Mouse (Mus musculus) left cerebral cortex, postnatal 25 days (tissue): ENCODE data around the gene Iffo1. TPM values are rescaled to one million over a fixed set of nuclear protein-coding genes. Genes with fewer than 3 reads are reported as not detected.

Source experiments
- DNase-seq, 2 experiments: peaks; one replicate each; pipeline ENCODE4 v3.0.0; 2022; ENCODE audit warnings: low spot score in 2 of 2, mixed read lengths in 1 of 2
- intact Hi-C: fragments of 180-260 bp; cut with DNase I; formaldehyde crosslinking; loops from one replicate; pipeline ENCODE4 v1.15.1; 2025
- total RNA-seq, 2 experiments: library from RNA; stranded (reverse); gene quantifications; 2 replicates each; pipeline ENCODE4 v1.2.3; 2021

Gene Iffo1
- total RNA-seq, 2 experiments from 2014 or later = 52.7 to 63.0 TPM

DNA sequence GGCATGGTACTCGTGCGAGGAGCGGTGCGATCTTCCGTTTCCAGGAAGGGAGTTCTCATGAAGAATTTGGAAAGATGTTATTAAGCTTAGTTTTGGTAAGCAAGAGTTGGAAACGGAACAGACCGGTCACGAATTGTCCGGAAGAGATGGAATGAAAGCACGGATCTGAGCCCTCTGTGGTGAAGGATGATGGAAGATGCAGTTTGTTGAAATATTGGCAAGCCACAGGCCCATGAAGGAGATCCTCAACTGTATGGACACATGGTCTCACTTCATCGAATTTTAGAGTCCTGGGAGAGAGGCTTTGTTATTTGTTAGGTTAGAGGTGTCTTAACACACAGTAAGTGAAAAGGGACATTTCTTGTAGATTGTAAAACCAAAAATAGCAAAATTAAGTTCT is 12.6 kb upstream of the Iffo1 start:
- intact Hi-C loops = no loop called here
- DNase-seq = no peak

GRCm38 (mm10) chr6:125137002-125137671 is 7.9 kb upstream of the Iffo1 start:
- peak; percentile 57 for DNase-seq
- intact Hi-C loops = no loop called here

DNA sequence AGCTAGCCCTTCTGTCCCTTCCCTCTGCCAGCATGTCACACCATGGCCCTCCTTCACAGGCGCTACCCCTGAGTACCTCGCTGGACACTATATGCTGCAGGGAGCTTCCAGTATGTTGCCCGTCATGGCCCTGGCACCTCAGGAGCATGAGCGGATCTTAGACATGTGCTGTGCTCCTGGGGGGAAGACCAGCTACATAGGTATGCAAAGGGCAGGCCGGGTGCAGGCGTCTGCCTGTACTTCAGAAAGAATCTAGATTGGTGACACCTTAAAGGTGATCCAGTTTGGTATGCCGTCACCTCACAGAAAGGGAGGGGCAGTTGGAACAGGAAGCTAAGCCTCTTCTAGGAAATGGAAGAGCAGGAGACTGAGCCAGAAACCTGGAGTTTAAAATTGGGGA is 5.3 kb upstream of the Iffo1 start:
- DNase-seq = no peak
- intact Hi-C loops = no loop called here

- no peak for DNase-seq
- intact Hi-C loops = no loop called here
These were observed 2.6 kb upstream of the Iffo1 start for GRCm38 (mm10) chr6:125142436-125142835.

GRCm38 (mm10) chr6:125143128-125143527 is 1.9 kb upstream of the Iffo1 start:
- DNase-seq = no peak
- intact Hi-C loops = no loop called here

DNA sequence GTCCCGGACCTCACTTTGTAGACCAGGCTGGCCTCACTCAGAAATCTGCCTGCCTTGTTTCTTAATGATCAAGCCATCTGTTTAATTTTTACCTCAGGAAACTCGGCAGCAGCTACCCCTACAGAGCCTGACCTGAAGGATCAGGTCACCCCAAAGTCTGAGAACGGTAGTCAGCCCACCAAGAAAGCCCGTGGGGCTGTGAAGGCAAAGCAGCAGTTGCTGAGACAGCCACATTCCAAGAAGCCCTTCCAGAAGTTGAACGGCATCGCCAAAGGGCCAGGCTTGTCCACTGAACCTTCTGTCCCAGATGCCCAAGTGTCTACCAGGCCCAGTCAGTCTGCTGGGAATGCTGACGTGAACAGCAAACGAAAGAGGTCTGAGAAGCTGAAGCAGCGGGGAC is 1.1 kb upstream of the Iffo1 start:
- intact Hi-C loops = no loop called here
- DNase-seq = no peak

DNA sequence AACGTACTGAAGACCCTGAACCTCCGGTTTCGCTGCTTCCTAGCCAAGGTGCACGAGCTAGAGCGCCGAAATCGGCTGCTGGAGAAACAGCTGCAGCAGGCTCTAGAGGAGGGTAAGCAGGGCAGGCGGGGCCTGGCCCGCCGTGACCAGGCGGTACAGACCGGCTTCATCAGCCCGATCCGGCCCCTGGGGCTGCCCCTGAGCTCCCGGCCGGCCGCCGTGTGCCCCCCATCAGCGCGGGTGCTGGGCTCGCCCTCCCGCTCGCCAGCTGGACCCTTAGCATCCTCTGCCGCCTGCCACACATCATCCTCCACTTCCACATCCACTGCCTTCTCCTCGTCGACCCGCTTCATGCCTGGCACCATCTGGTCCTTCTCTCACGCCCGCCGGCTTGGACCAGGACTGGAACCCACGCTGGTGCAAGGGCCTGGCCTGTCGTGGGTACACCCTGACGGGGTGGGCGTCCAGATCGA is 474 bp downstream of the Iffo1 start:
- peak; percentile 41 to 53 for DNase-seq
- intact Hi-C loops = loop anchor here (5.0 kb wide), 2 partner anchors 72 to 127 kb away; partner anchors contain the start of gene Vamp1

DNA sequence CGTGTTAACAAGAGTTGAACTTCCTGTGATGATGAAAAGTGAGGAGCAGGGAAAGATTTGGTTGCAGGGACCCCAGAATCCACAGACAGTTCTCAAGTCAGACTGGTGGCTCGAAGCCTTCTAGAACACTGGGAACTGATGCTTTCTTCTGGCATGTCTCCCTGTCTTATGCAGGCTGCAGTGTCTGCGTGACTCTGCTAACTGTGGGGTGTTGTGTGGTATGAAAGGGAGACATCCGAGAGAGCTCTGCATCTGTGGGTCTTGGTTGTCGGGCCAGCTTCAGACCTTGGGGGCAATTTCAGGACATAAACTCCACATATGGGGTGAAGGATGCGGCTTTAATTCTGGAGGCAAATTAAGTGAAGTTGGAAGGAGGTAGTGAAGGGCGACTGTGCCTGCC is 1.1 kb downstream of the Iffo1 start:
- intact Hi-C loops = loop anchor here (5.0 kb wide), 2 partner anchors 71 to 126 kb away; partner anchors contain the start of gene Vamp1
- peak; percentile 31 to 68 for DNase-seq

DNA sequence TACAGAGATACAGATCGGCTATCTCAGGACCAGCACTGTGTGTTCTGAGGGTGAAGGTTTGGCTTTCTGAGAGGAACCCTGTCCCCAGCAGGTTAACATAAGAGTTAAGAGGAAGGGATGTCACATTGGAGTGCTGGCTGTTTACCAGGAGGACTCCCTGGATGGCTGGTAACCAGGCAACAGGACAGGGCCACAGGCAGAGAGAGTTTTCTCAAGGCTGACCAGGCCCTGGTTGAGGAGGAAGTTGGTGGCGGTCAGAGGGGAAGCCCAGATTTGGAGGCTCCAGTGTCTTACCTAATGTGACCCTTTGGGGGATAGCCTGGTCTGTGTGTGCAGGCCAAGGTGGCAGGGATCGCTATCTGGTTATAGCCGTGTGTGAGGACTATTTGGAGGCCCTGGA is 1.8 kb downstream of the Iffo1 start:
- DNase-seq = peak; percentile 53 to 65
- intact Hi-C loops = loop anchor here (5.0 kb wide), 2 partner anchors 71 to 126 kb away; partner anchors contain the start of gene Vamp1

GRCm38 (mm10) chr6:125147329-125147728 is 2.3 kb downstream of the Iffo1 start:
- intact Hi-C loops = loop anchor here (5.0 kb wide), 2 partner anchors 70 to 125 kb away; partner anchors contain the start of gene Vamp1
- peak in 1 of 2 experiments; percentile 39 for DNase-seq

DNA sequence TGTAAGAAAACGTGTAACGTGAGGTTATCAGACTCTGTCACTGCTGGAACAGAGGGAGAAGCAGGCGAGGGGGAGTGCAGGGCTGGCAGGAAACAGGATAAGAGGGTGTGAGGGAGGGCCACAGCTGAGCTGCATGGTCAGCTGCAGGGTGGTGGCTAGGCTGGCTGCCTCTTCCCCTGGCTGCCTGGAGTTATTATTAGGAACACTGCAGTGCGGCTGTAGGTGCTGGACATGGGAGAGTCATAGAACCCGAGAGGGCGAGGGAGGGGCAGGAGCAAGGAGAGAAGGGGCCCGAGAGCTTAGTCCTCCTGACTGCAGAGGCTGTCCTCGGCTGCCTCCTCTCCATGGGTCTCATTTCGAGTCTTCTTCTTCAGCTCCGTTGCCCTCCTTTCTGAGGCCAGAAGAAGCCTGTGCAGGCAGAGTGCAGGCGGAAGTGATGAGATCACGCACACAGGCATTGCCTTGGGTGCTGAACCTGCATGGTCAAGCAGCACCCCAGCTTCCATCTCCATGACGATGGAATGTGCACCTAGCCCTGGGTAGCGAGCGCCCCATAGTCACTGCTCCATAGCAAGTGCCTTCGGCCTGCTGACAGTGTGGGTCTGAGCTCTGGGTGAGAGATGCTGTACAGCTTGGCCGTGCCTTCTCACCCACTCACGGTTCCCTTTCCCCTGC is 3.3 kb downstream of the Iffo1 start:
- peak; percentile 57 to 79 for DNase-seq
- intact Hi-C loops = loop anchor here (2.0 to 5.0 kb wide), 3 partner anchors 16 to 124 kb away; partner anchors contain the start of gene Vamp1

DNA sequence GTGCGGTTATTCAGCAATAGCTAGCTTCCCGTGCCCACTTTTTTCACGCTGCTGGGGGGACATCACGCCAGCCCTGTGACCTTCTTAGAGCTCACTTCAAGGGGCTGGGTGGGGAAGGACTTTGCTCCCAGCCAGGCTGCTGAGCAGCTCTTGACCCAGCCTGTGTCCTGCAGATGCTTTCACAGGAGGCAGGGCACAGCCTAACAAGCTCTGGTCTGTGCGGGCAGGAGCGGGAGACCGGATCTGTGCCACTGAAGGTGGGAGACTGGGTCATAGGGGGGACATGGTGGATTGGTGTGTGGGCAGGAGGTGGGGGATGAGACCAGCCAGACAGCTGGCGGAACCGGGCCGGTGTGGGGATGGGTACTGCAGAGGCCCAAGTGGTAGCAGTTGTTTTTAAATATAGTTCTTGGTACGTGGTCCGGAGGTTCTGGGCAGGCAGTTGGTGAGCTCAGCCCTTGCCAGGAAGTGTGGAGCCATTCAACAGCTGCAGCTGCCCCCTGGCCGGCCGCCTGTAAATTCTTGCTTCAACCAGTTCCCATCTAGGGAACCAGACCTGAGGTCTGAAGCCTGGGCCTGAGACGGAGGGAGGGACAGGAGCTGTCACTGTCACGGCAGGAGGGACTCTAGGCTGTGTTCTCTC is 4.0 kb downstream of the Iffo1 start:
- DNase-seq = peak; percentile 60 to 78
- intact Hi-C loops = loop anchor here (2.0 to 5.0 kb wide), 3 partner anchors 16 to 123 kb away; partner anchors contain the start of gene Vamp1

DNA sequence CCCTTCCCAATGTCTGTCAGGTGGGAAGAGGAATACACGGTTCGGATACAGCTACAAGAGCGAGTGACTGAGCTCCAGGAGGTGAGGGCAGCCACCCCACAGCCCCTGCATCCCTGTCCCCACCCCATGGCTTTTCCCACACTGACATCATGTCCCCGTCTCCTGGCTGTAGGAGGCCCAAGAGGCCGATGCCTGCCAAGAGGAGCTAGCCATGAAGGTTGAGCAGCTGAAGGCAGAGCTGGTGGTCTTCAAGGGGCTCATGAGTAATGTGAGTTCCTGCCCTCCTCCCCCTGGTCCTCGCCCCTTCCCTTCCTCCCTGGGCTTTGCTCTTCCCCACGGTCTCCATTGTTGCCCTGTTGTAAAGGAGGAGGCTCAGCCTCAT is 4.5 kb downstream of the Iffo1 start:
- no peak for DNase-seq
- intact Hi-C loops = loop anchor here (2.0 to 5.0 kb wide), 3 partner anchors 15 to 123 kb away; partner anchors contain the start of gene Vamp1

DNA sequence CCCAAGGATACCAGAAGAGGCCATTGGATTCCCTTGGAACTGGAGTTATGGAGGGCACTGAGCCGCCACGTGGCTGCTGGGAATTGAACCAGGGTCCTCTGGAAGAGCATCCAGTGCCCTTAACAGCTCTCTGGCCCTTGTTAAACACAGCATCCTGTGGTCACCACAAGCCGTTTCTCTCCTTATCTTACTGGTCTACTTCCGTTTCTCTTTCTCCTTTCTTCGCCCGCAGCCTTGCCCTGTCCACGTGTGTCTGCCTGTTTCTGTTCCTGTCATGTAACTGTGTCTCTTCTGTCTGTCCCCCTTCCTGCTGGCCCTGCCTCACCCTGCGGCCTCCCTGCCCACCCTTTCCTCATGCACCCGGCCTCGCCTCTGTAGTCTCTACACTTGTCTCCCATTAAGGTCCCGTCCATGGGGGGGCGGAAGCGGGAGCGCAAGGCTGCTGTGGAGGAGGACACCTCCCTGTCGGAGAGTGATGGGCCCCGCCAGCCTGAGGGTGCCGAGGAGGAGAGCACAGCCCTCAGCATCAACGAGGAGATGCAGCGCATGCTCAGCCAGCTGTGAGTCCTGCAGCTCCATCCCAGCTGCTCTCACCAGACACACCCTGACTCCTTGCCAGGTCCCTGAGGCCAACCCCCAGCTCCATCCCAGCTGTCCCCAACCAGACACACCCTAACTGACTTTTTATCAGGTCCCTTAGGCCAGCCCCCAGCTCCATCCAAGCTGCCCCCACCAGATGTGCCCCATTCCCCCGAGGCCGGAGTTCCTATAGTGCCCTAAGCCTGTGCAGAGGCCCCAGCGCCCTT is 7.4 kb downstream of the Iffo1 start:
- intact Hi-C loops = no loop called here
- peak in 1 of 2 experiments; percentile 26 for DNase-seq

- intact Hi-C loops = no loop called here
- DNase-seq = no peak
These were observed 8.0 kb downstream of the Iffo1 start for GRCm38 (mm10) chr6:125153018-125153389.

GRCm38 (mm10) chr6:125153682-125154081 is 8.6 kb downstream of the Iffo1 start:
- intact Hi-C loops = no loop called here
- no peak for DNase-seq

DNA sequence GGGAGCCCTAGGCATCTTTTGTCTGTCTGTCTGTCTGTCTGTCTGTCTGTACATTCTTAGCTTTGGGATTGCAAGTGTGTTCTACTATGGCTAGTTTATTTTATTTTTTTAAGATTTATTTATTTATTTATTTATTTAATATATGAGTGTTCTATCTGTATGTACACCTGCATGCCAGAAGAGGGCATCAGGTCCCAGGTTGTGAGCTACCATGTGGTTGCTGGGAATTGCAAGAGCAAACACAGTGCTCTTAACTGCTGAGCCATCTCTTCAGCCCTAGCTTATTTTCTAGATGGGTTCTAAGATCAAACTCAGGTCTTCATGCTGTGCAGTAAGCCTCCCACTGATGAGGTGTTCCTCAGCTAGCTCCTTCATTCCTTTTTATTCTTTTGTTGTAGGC is 9.5 kb downstream of the Iffo1 start:
- no peak for DNase-seq
- intact Hi-C loops = no loop called here

DNA sequence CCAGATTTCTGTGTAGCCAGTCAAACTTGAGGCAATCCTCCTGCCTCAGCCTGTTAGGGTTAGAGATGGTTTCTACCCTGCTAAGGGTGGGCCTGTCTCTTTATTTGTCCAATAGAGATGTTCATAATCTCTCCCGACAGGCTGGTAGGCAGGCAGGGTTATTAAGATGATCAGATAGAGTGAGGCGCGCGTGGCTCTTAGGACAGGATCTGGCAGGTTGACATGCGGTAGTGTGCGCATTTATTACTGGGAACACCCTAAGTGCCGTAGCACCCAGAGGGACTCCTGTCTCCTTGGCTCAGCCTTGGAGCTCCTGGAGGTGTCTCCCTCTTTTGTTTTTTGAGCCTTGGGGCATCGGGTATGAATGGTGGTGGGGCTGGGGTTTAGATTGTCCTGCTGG is 10.2 kb downstream of the Iffo1 start:
- intact Hi-C loops = no loop called here
- no peak for DNase-seq

DNA sequence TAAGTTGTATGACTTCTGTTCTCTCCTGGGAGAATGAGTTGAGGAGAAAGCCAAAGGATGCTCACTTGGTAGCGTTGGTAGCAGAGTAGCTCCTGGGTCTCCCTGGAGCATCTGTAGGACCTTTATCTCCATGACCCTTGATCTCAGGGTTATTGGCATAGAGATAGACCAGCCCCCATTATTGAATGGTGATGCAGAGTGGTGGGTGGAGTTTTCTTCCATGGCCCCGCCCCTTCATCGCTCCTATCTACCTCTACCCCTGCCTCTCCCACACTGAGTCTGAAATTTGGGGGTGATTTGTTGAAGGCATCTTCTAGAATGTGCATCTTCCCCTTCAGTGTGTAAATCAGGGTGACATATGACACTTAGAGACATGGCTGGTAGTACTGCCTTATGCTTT is 11.4 kb downstream of the Iffo1 start:
- no peak for DNase-seq
- intact Hi-C loops = no loop called here
